Mouse (Mus musculus) spleen, adult 2 months (tissue): ENCODE measurements at regions not wholly inside any gene's neighbourhood (a gene's known extent, or its start where the extent isn't known, plus 50 kb on each side); places are given as distances from the start of the nearest gene placed in this dataset.

ENCODE experiments used
- DNase-seq, 2 experiments: peaks; one replicate each; pipeline versions ENCODE4 v3.0.0 to v3.0.0-alpha.2; 2012 to 2021; ENCODE audit warnings: low spot score in 2 of 2, low read depth in 1 of 2
- H3K27ac ChIP-seq: fragments of 200-500 bp; 2 replicates; pipeline ENCODE4 v1.5.1; 2012; ENCODE audit warnings: low read length, inconsistent platforms; ENCODE audit not compliant: insufficient read depth
- H3K27me3 ChIP-seq: fragments of 200-500 bp; 2 replicates; pipeline ENCODE4 v1.6.1; 2012; ENCODE audit warnings: mild to moderate bottlenecking, moderate library complexity, low read length, inconsistent platforms; ENCODE audit not compliant: control insufficient read depth, insufficient read depth
- H3K36me3 ChIP-seq: fragments of 200-500 bp; 2 replicates; pipeline ENCODE4 v1.6.1; 2012; ENCODE audit warnings: mild to moderate bottlenecking, low read length, inconsistent platforms; ENCODE audit not compliant: control insufficient read depth, insufficient read depth
- H3K4me1 ChIP-seq: fragments of 200-500 bp; 2 replicates; pipeline ENCODE4 v1.6.1; 2011; ENCODE audit warnings: inconsistent platforms; ENCODE audit not compliant: control insufficient read depth, insufficient read depth, insufficient read length
- H3K4me3 ChIP-seq: fragments of 200-500 bp; 2 replicates; pipeline ENCODE4 v1.5.1; 2011; ENCODE audit warnings: mild to moderate bottlenecking, inconsistent platforms; ENCODE audit not compliant: insufficient read depth, insufficient read length; ENCODE audit errors: extremely low read depth
- CTCF ChIP-seq: fragments of 200-500 bp; IDR thresholded peaks from 2 replicates; pipeline ENCODE4 v1.5.1; 2011; ENCODE audit warnings: mild to moderate bottlenecking, inconsistent platforms; ENCODE audit not compliant: insufficient read depth, insufficient read length, insufficient replicate concordance; ENCODE audit errors: extremely low read depth
- POLR2A ChIP-seq: fragments of 200-500 bp; IDR thresholded peaks from 2 replicates; pipeline ENCODE4 v1.6.1; 2011; ENCODE audit warnings: low read depth, low read length, inconsistent platforms
- WGBS: fragments of 180-500 bp; shearing (Covaris S2); methylation state at CpG from one replicate; pipeline ENCODE4 v1.1.7; 2018; 5-methylcytosine and 5-hydroxymethylcytosine counted together

DNA sequence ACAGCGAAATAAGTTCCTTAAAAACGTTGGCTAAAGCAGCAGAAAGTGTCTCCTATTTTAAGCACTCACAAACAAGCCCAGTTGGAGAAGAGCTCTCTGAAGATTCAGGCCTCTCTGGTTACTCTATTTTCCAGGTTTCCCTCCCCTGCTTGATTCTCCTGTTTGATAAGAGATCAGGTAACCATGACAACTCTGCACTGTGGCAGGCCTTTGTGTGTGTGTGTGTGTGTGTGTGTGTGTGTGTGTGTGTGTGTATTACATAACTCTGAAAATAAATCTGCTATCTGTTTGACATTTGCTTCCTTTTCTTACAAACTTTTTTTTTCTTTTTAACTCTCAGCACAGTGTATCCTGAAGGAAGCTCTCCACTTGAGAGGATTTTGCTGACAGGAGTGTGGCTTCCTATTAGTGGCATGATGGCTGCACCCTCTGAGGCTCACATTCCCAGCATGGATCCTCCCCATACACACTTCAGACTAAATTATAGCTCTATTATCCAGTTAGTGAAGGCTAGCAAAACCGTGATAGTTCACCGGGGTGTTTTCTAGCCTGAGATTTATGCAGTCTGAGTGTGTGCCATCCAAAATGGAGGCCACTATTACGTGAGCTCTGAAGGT lies 135.1 kb upstream of the Fndc3a start:
- H3K27ac ChIP-seq = no peak overlapping the region
- 38% methylated on average over 5 of the region's 5 CpGs for WGBS
- TF ChIP-seq POLR2A = no peak
- no peak for TF ChIP-seq CTCF

GRCm38 (mm10) chr14:72841753-72842152 lies 131.9 kb upstream of the Fndc3a start:
- Histone ChIP-seq H3K27me3 (no peaks in the 10 kb centered on the region), H3K36me3 (no peaks in the 10 kb centered on the region), H3K4me3 (no peak overlapping the region), H3K4me1 (no peaks in the 10 kb centered on the region), H3K27ac (no peak overlapping the region)
- no peak for TF ChIP-seq CTCF
- TF ChIP-seq POLR2A = no peak
- DNase-seq = no peak
- 89% methylated on average over 1 of the region's 1 CpGs for WGBS

More for the DNA sequence above, 135.1 kb upstream of the Fndc3a start:
- Histone ChIP-seq H3K36me3 (no peaks in the 10 kb centered on the region), H3K27me3 (no peaks in the 10 kb centered on the region), H3K4me3 (no peak overlapping the region), H3K4me1 (no peaks in the 10 kb centered on the region)
- no peak for DNase-seq

- Histone ChIP-seq H3K27me3 (no peaks in the 10 kb centered on the region), H3K4me3 (no peak overlapping the region), H3K27ac (no peak overlapping the region), H3K4me1 (no peaks in the 10 kb centered on the region), H3K36me3 (no peaks in the 10 kb centered on the region)
- no peak for TF ChIP-seq CTCF
- 84% methylated on average over 4 of the region's 4 CpGs for WGBS
- no peak for DNase-seq
Observed at GRCm38 (mm10) chr14:72835158-72835557, 125.4 kb upstream of the Fndc3a start.

DNA sequence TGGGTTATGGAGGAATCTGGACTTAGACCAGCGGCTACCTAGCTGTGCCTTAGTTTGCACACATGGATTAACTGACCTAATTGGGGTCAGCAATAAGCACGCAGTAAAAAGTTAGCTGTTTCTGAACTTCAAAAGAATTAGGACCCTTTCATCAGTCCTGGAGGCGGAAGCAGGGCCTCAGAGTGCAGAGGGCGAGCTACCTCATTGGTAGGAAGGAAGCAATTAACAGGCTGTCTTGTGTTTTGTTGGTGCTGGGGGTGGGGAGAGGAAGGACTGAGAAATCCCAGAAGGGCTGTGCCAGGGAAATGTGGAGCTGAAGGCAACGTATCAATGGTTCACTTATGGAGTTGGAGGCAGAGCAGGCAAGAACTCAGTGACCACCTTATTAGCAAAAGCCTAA lies 119.5 kb upstream of the Fndc3a start:
- Histone ChIP-seq H3K4me3 (no peak overlapping the region), H3K36me3 (no peaks in the 10 kb centered on the region), H3K4me1 (peaks cover 4% of the 10 kb centered on the region; the same call in 1 of the 2 replicates), H3K27ac (no peak overlapping the region), H3K27me3 (no peaks in the 10 kb centered on the region)
- TF ChIP-seq CTCF (no peak), POLR2A (no peak)
- DNase-seq = no peak
- 30% methylated on average over 5 of the region's 5 CpGs for WGBS

GRCm38 (mm10) chr14:72825549-72825948 lies 115.7 kb upstream of the Fndc3a start:
- H3K4me1 ChIP-seq = peaks cover 4% of the 10 kb centered on the region; the same call in 1 of the 2 replicates
- no peaks in the 10 kb centered on the region for H3K36me3 ChIP-seq
- WGBS = 31% methylated on average over 4 of the region's 4 CpGs
- H3K27ac ChIP-seq = no peak overlapping the region
- no peak for DNase-seq
- TF ChIP-seq CTCF (no peak), POLR2A (no peak)
- no peaks in the 10 kb centered on the region for H3K27me3 ChIP-seq
- H3K4me3 ChIP-seq = no peak overlapping the region

DNA sequence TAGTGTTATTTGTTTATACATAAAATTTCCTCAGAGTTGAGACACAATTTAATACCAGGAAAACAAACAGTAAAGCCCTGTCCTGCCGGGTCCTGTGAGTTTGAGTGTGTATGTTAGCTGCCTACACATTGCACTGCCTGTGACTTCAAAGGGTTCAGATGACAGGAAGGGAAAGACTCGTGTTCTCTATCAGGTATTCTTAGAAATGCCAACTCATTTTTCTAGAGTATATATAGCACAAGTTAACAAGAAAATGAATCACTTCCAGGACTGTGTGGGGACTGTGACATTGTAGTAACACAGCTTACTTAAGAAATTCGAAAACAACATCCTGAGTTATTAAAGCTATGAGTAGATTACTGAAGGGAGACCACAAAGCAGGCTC lies 112.4 kb upstream of the Fndc3a start:
- no peak overlapping the region for H3K4me3 ChIP-seq
- TF ChIP-seq CTCF (no peak), POLR2A (no peak)
- H3K4me1 ChIP-seq = no peaks in the 10 kb centered on the region; the same call in 1 of the 2 replicates
- no peak overlapping the region for H3K27ac ChIP-seq
- DNase-seq = no peak
- no peaks in the 10 kb centered on the region for H3K27me3 ChIP-seq
- 6% methylated on average over 3 of the region's 3 CpGs for WGBS
- no peaks in the 10 kb centered on the region for H3K36me3 ChIP-seq

DNA sequence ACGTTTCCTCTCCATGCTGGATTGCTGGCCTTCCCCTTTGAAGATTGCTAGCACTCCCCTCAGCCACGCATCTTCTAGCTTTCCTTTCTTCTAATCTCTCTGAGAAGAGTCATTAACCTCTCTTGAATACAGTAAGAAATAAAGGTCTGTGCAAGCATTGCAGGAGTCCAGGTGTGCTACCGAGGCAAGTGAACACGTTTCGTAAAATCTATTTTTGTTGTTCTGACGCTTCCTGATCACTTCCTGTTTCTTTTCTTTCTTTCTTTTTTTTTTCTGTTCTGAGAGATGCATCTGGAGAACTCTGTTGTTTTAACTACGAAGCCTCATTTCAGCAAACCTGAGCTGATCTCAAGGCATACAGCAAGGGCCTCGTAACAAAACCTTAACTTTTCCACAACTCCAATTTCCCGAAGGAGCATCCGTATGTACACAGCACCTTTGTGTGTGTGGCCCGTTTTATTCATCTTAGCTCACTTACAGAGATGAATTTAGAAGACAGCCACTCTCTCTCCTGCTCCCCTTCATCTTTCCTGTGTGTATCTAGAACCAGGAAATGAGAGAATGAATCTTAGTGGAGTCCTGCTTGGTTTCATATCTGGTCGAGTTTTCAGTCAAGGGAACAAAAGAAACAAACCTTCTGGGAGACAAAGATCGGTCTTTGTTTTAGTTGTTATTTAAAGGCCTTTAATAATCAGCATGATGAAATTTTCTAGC lies 111.9 kb upstream of the Fndc3a start:
- Histone ChIP-seq H3K27ac (no peak overlapping the region), H3K4me1 (no peaks in the 10 kb centered on the region; the same call in 1 of the 2 replicates), H3K4me3 (no peak overlapping the region), H3K27me3 (no peaks in the 10 kb centered on the region), H3K36me3 (no peaks in the 10 kb centered on the region)
- TF ChIP-seq POLR2A (no peak), CTCF (no peak)
- DNase-seq = no peak
- 42% methylated on average over 13 of the region's 13 CpGs for WGBS
